Mouse (Mus musculus): ENCODE data around the gene Muc3a. TPM values are rescaled to one million over a fixed set of nuclear protein-coding genes. Genes with fewer than 3 reads are reported as not detected.

Muc3a gene
- total and polyA plus RNA-seq, 3 experiments, result 16.1 to 16.9 TPM; not detected in 1

- Histone ChIP-seq H3K4me3 (ENCODE audit: control insufficient read depth in 1 of 2, insufficient read depth in 1 of 2, low read depth in 2 of 2, low read length in 2 of 2) (peak overlapping the region; percentile 21 to 27; a peak in 3 of 4 replicates), H3K9me3 (replicated peaks; ENCODE audit: insufficient read depth, low read length) (no peaks in the 10 kb centered on the region), H3K79me2 (ENCODE audit: control insufficient read depth, insufficient read depth, low read length, poor library complexity) (no peaks in the 10 kb centered on the region), H3K4me1 (ENCODE audit: control insufficient read depth in 1 of 2, insufficient read depth in 2 of 2, low read length in 2 of 2) (peaks cover 0 to 30% of the 10 kb centered on the region in 2 experiments; a peak in 3 of 4 replicates), H3K36me3 (ENCODE audit: control insufficient read depth in 1 of 2, insufficient read depth in 2 of 2, low read length in 2 of 2) (peaks cover 0 to 7% of the 10 kb centered on the region in 2 experiments; a peak in 1 of 4 replicates), H3K9ac (ENCODE audit: control insufficient read depth, low read depth, low read length, poor library complexity, severe bottlenecking) (no peak overlapping the region; the same call in 1 of the 2 replicates), H3K27me3 (ENCODE audit: control insufficient read depth in 1 of 2, insufficient read depth in 2 of 2, low read length in 2 of 2) (no peaks in the 10 kb centered on the region), H3K27ac (ENCODE audit: control insufficient read depth, low read depth, low read length) (peak overlapping the region; percentile 39)
- TF ChIP-seq MAZ (IDR thresholded peaks at IDR 0.05; ENCODE audit: low read depth, low read length), result peak; percentile 42; the same call in 1 of the 2 replicates
- TF ChIP-seq SIN3A (IDR thresholded peaks at IDR 0.05; ENCODE audit: low read length), result peak; percentile 72; the same call in 1 of the 2 replicates
- TF ChIP-seq USF1 (IDR thresholded peaks at IDR 0.05; ENCODE audit: low read depth, low read length), result peak; percentile 91
- TF ChIP-seq MYB (IDR thresholded peaks at IDR 0.05; ENCODE audit: low read depth, low read length), result 0 out of 2 replicates have a peak, but pooled peaks have one; percentile 32
- peak; percentile 14; the same call in 1 of the 2 replicates for TF ChIP-seq SMC3 (IDR thresholded peaks at IDR 0.05; ENCODE audit: low read depth, low read length)
- TF ChIP-seq EP300 (IDR thresholded peaks at IDR 0.05; ENCODE audit: low read depth in 1 of 2, low read length in 2 of 2), result peak; percentile 42 to 82
- TF ChIP-seq POLR2AphosphoS5 (IDR thresholded peaks at IDR 0.05; ENCODE audit: borderline replicate concordance, low read depth, low read length), result no peak
- no peak for TF ChIP-seq RAD21 (IDR thresholded peaks at IDR 0.05; ENCODE audit: low read depth, low read length)
- TF ChIP-seq USF2 (IDR thresholded peaks at IDR 0.05; ENCODE audit: borderline replicate concordance in 1 of 2, insufficient read depth in 1 of 2, low read depth in 1 of 2, low read length in 2 of 2), result peak in 1 of 2 experiments; percentile 59; a peak in 1 of 4 replicates
- TF ChIP-seq TBP (IDR thresholded peaks at IDR 0.05; ENCODE audit: low read depth, low read length), result peak; percentile 55; the same call in 1 of the 2 replicates
- 0 out of 2 replicates have a peak, but pooled peaks have one; percentile 30 for TF ChIP-seq NELFE (IDR thresholded peaks at IDR 0.05; ENCODE audit: low read depth, low read length)
- peak; percentile 75 for TF ChIP-seq MXI1 (IDR thresholded peaks at IDR 0.05; ENCODE audit: low read depth, low read length)
- TF ChIP-seq ZNF384 (IDR thresholded peaks at IDR 0.05; ENCODE audit: low read depth, low read length), result 0 out of 2 replicates have a peak, but pooled peaks have one; percentile 54
- TF ChIP-seq BHLHE40 (IDR thresholded peaks at IDR 0.05; ENCODE audit: borderline replicate concordance, low read depth, low read length), result peak; percentile 97
- peak; percentile 82 for TF ChIP-seq ETS1 (IDR thresholded peaks at IDR 0.05; ENCODE audit: low read depth, low read length)
- TF ChIP-seq MAX (IDR thresholded peaks at IDR 0.05; ENCODE audit: low read length), result peak; percentile 82; the same call in 1 of the 2 replicates
- no peak for TF ChIP-seq POLR2A (IDR thresholded peaks at IDR 0.05; ENCODE audit: control insufficient read depth in 1 of 2, insufficient read depth in 1 of 2, low read depth in 1 of 2, low read length in 2 of 2, poor library complexity in 1 of 2)
- TF ChIP-seq MYC (IDR thresholded peaks at IDR 0.05; ENCODE audit: low read depth, low read length), result peak; percentile 72
- TF ChIP-seq JUND (IDR thresholded peaks at IDR 0.05; ENCODE audit: low read depth, low read length), result no peak
- peak; percentile 97 for TF ChIP-seq TCF12 (IDR thresholded peaks at IDR 0.05; ENCODE audit: low read depth, low read length)
- peak; percentile 68 for TF ChIP-seq TAL1 (IDR thresholded peaks at IDR 0.05; ENCODE audit: low read length)
- TF ChIP-seq GATA1 (IDR thresholded peaks at IDR 0.05; ENCODE audit: low read depth, low read length), result peak; percentile 83
- TF ChIP-seq E2F4 (IDR thresholded peaks at IDR 0.05; ENCODE audit: borderline replicate concordance, low read depth, low read length), result no peak
- DNase-seq (ENCODE audit: low read depth, low spot score), result peak; percentile 75
Measured at GRCm38 (mm10) chr5:137194488-137195120, 17.6 kb downstream of the Muc3a start.

Measured in MEL (cell line).